Mouse (Mus musculus) adrenal gland (tissue): ENCODE measurements around the gene Wdr45b.
"Not testable (repeated sequence)": the region's sequence is repeated elsewhere in the genome, so short reads cannot be mapped to it uniquely, and the experiment has no call there.

Source experiments
- intact Hi-C: fragments of 180-260 bp; cut with DNase I; formaldehyde crosslinking; loops from one replicate; pipeline ENCODE4 v1.15.1; 2025
- microRNA-seq, 2 experiments: library from miRNA; unstranded; fragments of <30 nt; microRNA quantifications; one replicate each; pipeline ENCODE4; 2019

The Wdr45b gene

DNA sequence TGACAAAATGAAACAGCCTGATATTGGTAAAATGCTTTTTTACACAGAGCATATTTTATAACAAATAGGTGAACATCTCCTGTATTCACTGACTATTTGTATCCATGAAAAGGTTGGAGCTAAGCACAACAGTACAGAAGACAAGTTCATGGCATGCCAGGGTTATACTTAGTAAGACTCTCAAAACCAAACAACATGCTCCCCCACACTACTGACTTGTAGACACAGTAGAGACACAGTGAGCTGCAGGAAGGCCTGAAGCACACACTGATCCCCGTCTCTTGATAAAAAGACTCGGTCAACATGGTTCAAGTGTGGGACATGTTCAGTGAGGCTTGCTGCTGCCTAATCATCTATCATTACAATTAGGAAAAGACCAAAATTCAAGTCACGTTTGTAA lies 22.6 kb downstream of the Wdr45b start:
- intact Hi-C loops: no loop called here

DNA sequence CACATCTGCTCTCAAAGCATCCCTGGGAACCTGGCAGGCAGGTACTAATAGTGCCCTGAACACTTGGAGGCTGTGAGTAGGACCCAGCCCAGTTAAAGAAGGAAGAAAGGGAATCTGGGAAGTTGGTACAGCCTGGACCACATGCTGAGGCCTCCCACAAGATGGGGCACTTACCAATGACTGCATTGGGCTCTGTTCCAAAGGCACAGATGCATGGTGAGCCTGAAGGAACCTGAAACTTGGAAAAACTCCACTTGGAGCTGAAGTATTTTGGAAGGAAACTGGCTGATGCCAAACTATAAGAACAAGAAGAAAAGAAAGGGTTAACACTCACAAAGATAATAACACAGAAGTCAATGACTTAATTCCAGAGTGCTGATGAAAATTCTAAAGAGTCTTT lies 25.6 kb downstream of the Wdr45b start:
- intact Hi-C loops: no loop called here

DNA sequence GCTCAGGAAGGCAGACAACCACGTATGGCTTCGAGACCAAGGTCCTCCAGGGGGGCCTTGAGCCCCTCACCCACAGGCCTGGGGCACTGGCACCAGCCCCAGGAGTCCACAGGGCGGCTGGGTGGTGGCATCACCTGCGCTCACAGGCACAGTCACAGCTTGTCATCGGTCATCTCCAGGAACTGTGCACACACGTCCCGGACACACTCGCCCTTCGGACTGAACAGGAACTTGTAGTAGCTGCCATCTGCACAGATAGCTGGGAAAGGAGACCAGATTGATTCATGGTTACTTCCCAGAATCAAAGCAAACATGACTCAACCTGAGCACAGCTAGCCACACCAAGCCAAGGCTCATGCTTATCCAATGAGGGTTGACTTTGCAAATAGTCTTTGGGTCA lies 26.0 kb downstream of the Wdr45b start:
- intact Hi-C loops: no loop called here

DNA sequence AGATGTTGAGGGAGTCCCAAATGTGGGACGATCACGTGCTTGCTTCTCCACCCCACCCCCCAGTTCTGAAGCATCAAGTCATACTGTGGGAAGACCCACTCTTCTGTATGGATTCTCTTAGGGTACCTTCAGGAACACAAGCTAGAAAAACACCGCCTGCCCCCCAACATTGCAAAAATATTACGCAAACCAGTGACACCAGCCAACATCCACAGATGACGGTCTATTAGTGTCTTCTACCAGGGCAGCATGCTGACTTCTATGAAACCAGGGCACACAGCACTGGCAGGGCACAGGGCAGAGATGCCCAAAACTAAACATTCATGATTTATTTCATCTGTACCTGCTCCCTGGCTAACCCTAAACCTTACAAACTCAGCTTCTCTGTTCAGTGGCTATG lies 27.6 kb downstream of the Wdr45b start:
- intact Hi-C loops: no loop called here

DNA sequence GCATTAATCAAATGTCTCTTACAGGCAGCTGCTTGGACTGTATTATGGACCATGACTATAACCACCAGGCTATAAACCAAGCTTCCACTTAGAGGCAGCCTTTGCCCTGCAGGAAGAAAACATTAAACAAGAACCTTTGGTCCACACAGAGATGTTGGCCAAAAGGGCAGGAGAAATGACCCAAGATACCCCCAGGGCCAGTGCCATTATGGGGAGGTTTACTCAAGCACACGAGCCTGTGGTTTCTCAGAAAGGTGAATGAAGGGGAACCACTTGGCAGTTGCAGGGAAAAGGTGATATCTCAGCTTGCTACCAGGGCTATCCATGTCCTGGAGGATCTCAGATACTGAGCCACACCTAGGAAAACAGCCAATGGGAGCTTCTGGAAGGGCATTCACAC lies 28.2 kb downstream of the Wdr45b start:
- intact Hi-C loops: no loop called here

DNA sequence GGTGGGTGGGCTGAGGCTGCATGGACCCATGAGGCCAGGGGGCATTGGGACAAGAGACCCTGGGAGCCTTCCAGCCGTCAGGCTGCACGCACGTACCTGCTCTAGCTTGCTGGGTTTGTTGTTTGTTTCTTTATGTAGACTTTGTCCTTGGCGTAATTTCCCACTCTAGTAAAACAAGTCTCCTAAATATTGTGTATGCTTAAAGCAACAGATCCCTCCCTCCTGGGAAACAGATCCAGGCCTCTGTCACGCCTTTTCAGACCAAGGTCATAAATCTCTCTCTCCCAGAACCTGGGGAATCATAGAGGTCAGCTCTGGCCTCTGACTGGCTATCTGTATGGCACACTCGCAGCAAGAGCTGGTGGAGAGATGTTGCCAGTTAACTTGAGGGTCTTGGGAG lies 46.5 kb downstream of the Wdr45b start:
- intact Hi-C loops: not testable (repeated sequence)

DNA sequence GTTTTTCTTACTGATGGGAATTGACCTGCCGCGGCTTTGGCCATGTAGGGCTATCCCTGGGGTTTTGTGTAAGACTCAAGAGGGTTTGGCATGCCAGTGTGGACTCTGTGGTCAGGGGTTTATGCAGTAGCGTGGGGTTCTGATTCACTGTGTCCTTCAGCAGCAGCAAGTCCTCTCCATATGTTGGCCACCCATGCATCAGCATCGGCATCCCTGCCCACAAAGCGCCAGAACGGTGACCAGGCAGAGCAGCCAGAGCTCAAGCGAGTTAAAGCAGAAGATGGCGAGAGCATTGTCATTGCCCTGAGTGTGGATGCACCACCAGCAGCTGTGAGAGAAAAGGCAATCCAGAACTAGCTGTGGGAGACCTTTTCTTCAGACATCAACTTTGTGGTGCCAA lies 47.6 kb downstream of the Wdr45b start:
- intact Hi-C loops: no loop called here

DNA sequence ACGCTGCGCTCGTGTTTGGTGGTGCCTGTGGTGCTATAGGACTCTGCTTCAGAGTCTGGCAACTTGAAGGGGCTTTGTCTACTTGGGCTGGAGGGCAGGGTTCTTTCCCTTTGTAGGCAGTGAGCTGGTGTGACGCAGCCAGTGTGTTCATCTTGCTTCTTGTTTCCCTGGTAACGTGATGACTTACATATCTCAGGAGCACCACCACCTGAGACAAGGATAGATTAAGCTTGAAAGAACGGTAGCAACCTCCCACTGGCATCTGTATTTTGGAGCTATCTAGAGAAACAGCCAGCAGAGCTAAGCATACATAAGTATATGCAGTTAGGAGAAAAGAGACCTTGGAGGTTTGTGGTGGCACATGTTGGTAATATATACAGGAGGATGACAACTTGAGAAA lies 48.9 kb downstream of the Wdr45b start:
- intact Hi-C loops: no loop called here

DNA sequence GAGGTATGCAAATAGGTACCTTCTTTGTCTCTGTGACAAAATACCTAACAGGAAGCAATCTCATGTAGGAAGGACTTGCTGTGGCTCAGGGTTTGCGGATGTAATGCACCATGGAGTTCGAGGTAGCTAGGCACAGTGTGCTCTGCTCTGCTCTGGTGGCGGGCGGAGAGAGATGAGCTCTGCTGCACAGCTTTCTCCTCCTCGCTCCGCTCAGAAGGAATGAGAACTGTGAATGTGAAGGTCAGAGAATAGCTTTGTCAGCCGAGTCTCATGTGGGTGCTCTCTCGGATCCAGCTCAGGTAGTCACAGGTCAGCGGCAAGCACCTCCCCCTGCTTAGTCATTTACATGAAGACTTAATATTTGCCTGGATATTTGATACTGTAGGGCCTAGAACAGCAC lies 54.0 kb downstream of the Wdr45b start:
- intact Hi-C loops: no loop called here

DNA sequence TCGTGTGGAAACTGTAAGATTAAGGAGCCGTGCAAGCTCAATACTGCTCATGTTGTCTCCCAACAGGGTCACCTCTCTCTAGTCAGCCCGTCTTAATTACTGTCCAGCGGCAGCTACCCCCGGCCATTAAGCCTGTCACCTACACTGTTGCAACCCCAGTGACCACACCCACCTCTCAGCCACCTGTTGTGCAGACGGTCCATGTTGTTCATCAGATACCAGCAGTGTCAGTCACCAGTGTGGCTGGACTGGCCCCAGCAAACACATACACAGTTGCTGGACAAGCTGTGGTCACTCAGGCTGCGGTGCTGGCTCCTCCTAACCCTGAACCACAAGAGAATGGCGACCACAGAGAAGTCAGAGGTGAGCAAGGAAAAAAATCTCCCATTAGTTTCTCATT lies 55.8 kb downstream of the Wdr45b start:
- intact Hi-C loops: loop anchor here (10.0 kb wide), 1 partner anchor 54 kb away; no protein-coding TSS in a partner anchor

DNA sequence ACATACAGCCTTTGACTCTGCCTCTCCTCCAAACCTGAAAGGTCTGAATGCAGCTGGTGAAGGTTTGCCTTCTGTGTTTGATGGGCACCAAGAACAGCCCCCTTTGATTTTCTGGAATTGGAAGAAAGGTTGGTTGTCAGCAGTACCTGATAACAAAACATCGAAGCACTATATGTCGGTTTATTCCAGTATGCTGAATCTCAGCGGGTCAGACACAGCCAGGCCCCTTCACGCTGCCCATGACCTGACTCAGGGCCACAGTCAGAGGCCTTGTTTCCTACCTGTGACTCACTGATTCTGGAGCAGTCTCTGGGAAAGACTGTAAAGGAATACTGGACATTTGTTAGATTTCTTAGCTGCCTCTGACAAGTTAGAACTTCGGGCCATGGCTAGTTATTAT lies 59.5 kb downstream of the Wdr45b start:
- intact Hi-C loops: loop anchor here (10.0 kb wide), 1 partner anchor 50 kb away; no protein-coding TSS in a partner anchor

DNA sequence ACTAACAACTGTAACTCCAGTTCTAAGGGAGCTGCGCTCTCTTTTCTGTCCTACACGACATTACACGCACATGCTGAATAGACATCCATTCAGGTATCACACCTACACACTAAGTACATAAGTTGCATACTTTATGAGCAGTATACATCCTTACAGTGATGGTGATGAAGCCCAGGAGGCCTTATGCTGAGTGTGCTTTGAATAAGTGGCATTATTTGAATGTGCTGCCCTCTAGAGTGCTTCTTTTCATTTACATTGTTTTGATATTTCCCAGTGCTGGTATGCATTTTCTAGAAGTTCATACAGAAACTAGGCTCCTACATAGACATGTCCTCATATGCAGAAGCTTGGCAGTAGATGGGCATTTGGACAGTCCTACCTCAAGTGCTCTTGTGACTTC lies 64.4 kb downstream of the Wdr45b start:
- intact Hi-C loops: loop anchor here (10.0 kb wide), 1 partner anchor 45 kb away; no protein-coding TSS in a partner anchor

DNA sequence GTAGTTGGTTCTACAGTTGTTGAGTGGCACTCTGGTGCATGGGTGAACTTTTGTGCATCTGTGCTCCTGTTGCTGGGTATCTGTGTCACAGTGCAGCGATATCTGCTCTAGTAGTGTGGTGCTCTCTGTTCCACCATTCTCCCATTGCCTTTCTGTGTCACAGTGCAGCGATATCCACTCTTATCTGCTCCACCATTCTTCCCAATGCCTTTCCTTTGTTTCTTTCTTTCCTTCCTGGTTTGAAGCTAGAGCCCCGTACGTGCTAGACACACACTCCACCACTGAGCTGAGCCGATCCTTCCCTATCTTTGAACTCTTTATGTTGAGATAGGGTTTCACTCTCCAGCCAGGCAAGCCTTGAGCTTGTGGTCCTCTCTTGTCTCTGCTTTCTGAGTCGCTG lies 71.3 kb downstream of the Wdr45b start:
- intact Hi-C loops: no loop called here

DNA sequence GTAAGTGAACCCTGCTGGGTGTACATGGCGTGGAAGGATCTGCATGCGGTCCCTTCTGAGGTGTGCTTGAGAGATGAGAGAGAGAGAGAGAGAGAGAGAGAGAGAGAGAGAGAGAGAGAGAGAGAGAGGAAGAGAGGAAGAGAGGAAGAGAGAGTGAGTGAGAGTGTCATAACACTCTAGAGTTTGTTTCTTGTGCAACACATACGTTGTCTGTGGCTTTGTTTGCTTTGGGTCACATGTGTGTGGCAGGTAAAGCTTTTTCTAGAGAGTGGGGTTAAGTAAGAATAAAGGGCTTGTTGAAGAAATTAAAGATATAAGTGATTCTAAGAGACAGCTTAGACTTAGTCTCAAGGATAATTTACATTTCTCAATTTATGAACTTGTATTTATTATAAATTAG lies 76.2 kb downstream of the Wdr45b start:
- intact Hi-C loops: no loop called here

DNA sequence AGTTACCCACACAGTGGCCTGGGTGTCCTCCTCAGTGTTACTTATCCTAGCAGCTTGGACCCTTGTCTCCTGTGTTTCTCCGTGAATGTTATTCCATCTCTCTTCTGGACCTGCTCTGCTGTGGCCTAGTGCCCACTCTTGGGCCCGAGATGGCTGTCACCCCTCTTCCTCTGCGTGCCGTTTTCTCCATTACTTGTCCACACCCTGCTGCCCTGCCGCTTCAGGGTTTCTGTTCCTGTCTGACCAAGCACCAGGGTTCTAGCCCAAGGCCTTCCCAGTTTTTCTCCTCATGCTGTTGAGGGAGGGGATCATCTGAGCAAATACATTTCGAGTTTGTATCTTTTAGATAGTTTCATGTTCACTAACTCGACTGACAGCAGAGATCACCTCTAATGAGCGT lies 76.7 kb downstream of the Wdr45b start:
- intact Hi-C loops: no loop called here

Small RNA genes lying within 50 kb of the gene (microRNA-seq; reads per million reads assigned to microRNA genes)
- gene Mir7236: 0 to 0.69 reads per million in 2 experiments
